Mouse (Mus musculus) heart, embryonic 11.5 days (tissue): ENCODE measurements around the gene Ttc7b. TPM values are rescaled to one million over a fixed set of nuclear protein-coding genes. Genes with fewer than 3 reads are reported as not detected.

Experiments used
- ATAC-seq: fragments of 200-750 bp; cut with Nextera tagmentation; replicated peaks from 2 replicates; pipeline ENCODE4 v1.8.0; 2017; ENCODE audit warnings: moderate library complexity; ENCODE audit not compliant: insufficient number of reproducible peaks, low FRiP score, low TSS enrichment
- H3K27ac ChIP-seq: fragments of 300-500 bp; sonication (generic); 2 replicates; pipeline ENCODE4 v1.5.1; 2014; ENCODE audit warnings: mild to moderate bottlenecking, low read depth, low read length
- H3K27me3 ChIP-seq: fragments of 300-500 bp; sonication (generic); 2 replicates; pipeline ENCODE4 v1.6.1; 2014; ENCODE audit warnings: mild to moderate bottlenecking, low read length, mixed read lengths; ENCODE audit not compliant: control insufficient read depth, insufficient read depth
- H3K36me3 ChIP-seq: fragments of 300-500 bp; sonication (generic); 2 replicates; pipeline ENCODE4 v1.6.1; 2014; ENCODE audit warnings: mild to moderate bottlenecking, low read length, moderate library complexity, mixed read lengths; ENCODE audit not compliant: control insufficient read depth, insufficient read depth
- H3K4me1 ChIP-seq: fragments of 300-500 bp; sonication (generic); 2 replicates; pipeline ENCODE4 v1.6.1; 2014; ENCODE audit warnings: low read length; ENCODE audit not compliant: control insufficient read depth, insufficient read depth
- H3K4me2 ChIP-seq: fragments of 300-500 bp; sonication (generic); 2 replicates; pipeline ENCODE4 v1.6.1; 2014; ENCODE audit warnings: mild to moderate bottlenecking, moderate library complexity
- H3K4me3 ChIP-seq: fragments of 300-500 bp; sonication (generic); 2 replicates; pipeline ENCODE4 v1.5.1; 2014; ENCODE audit warnings: low read depth, low read length
- H3K9ac ChIP-seq: fragments of 300-500 bp; sonication (generic); 2 replicates; pipeline ENCODE4 v1.6.1; 2014; ENCODE audit warnings: mild to moderate bottlenecking, low read depth, low read length, moderate library complexity
- H3K9me3 ChIP-seq: fragments of 300-500 bp; sonication (generic); replicated peaks from 2 replicates; pipeline ENCODE4 v1.6.1; 2016; ENCODE audit warnings: low read length; ENCODE audit not compliant: control insufficient read depth
- WGBS: fragments of 180-500 bp; shearing (Covaris S2); extraction: QIAGEN DNeasy Blood & Tissue Kit; methylation state at CpG from one replicate; pipeline ENCODE4 v1.1.7; 2014; ENCODE audit not compliant: insufficient replicate concordance; 5-methylcytosine and 5-hydroxymethylcytosine counted together
- polyA plus RNA-seq: library from polyadenylated mRNA; unstranded; fragments of >200 nt; fragmentation: Nextera tagmentation; extraction: Ambion mirVana; gene quantifications from 2 replicates; pipeline ENCODE4 v1.2.1, GENCODE M21; 2014

Ttc7b gene
- polyA plus RNA-seq, 1 experiment from 2014 or later: 11.4 TPM

DNA sequence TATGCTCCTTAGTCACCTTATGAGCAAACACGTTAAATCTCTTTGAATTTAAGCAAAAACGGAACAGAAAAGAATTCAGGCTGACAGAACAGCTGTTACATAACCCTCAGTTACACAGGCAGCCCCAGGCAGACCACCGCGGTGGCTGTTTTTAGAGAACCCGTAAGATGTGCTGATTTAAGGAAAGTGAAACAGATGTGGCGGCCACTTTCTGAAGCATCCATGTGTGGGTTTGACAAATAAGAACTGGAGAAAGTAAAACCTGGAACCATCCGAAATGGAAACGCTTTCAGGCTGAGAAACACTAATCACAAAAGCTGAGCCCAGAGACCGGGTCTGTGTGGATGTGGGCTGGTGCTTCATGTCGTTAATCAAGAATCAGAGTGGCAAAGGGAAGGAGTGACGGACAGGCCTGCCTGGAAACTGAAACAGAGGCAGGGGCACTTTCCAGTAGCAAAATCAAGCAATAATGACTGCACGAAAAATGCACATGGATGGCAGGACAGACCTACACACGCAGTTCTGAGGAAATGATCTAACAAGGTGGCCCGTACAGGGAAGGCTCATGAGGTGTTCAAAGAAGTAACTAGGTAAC is 139.8 kb downstream of the Ttc7b start:
- no peaks in the 10 kb centered on the region for H3K27me3 ChIP-seq
- no peaks in the 10 kb centered on the region for H3K9me3 ChIP-seq
- WGBS: 77% methylated on average over 14 of the region's 14 CpGs
- no peak overlapping the region for H3K27ac ChIP-seq
- no peak overlapping the region for H3K4me2 ChIP-seq
- ATAC-seq: no peak
- no peak overlapping the region for H3K4me3 ChIP-seq
- peaks cover 3% of the 10 kb centered on the region; the same call in 1 of the 2 replicates for H3K36me3 ChIP-seq
- H3K4me1 ChIP-seq: peaks cover 3% of the 10 kb centered on the region; the same call in 1 of the 2 replicates
- no peak overlapping the region for H3K9ac ChIP-seq

DNA sequence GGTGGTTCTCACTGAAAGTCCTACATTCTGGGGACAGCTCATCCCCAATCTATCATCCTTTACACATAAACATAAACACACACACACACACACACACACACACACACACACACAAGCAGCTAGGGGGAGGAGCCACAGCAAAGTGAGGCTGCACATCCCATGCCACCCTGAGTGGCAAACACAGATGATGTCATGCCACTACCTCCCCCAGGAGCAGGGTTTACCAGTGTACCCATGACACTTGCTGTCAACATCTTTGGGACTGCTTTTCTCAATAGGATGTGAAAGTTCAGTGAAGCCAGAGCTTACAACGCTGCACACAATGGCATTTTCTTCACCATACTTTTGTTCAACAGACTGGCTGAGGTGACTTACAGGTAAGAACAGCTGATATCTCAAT is 140.8 kb downstream of the Ttc7b start:
- Histone ChIP-seq H3K4me3 (no peak overlapping the region), H3K27ac (no peak overlapping the region), H3K27me3 (no peaks in the 10 kb centered on the region), H3K36me3 (peaks cover 3% of the 10 kb centered on the region; the same call in 1 of the 2 replicates), H3K4me2 (no peak overlapping the region), H3K4me1 (no peaks in the 10 kb centered on the region), H3K9me3 (no peaks in the 10 kb centered on the region), H3K9ac (no peak overlapping the region)
- WGBS: 83% methylated on average over 1 of the region's 1 CpGs
- no peak for ATAC-seq

DNA sequence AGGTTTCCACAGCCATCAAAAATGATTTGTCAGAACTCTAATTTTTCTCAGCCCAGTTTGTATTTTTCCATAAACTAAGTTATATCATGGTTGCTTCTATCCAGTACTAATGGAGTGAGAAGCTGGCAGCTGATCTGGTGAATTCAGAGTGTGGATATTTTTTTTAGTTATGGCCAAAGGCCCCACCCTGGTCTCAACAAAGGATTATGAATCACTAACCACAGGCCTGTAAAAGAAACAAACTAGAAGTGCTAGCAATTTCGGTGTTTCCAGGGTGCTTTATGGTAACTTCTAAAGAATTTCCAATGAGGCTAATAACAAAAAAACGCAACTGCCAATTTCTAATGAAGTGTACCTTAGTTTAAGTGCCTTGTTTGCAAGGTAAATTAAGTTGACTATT is 142.4 kb downstream of the Ttc7b start:
- 76% methylated on average over 2 of the region's 2 CpGs for WGBS
- no peak for ATAC-seq

DNA sequence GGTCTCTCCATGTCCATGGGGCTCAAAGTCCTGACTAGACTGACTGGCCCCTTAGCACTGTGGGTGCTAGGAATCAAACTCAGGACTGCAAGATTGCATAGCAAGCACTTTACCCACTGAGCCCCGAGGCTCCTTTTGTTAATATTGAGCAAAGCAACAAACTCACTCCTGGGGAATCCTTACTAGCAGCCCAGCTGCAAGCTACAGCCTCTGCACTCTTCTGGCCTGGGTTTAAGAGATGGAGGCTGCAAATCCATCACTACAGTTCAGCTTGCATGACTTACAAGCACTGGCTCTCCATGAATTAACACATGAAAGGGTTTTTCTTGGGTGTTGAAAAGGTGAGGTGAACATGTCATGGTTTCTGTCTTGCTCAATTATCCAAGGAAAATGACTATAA is 142.8 kb downstream of the Ttc7b start:
- Histone ChIP-seq H3K36me3 (peaks cover 3% of the 10 kb centered on the region; the same call in 1 of the 2 replicates), H3K9me3 (no peaks in the 10 kb centered on the region), H3K27me3 (no peaks in the 10 kb centered on the region), H3K4me3 (no peak overlapping the region), H3K27ac (no peak overlapping the region), H3K4me1 (no peaks in the 10 kb centered on the region), H3K9ac (no peak overlapping the region), H3K4me2 (no peak overlapping the region)
- ATAC-seq: no peak
- 61% methylated on average over 1 of the region's 1 CpGs for WGBS

More for the DNA sequence above, 142.4 kb downstream of the Ttc7b start:
- no peaks in the 10 kb centered on the region for H3K9me3 ChIP-seq
- H3K9ac ChIP-seq: no peak overlapping the region
- H3K27ac ChIP-seq: no peak overlapping the region
- H3K27me3 ChIP-seq: no peaks in the 10 kb centered on the region
- H3K4me3 ChIP-seq: no peak overlapping the region
- no peak overlapping the region for H3K4me2 ChIP-seq
- H3K4me1 ChIP-seq: no peaks in the 10 kb centered on the region
- peaks cover 3% of the 10 kb centered on the region; the same call in 1 of the 2 replicates for H3K36me3 ChIP-seq

DNA sequence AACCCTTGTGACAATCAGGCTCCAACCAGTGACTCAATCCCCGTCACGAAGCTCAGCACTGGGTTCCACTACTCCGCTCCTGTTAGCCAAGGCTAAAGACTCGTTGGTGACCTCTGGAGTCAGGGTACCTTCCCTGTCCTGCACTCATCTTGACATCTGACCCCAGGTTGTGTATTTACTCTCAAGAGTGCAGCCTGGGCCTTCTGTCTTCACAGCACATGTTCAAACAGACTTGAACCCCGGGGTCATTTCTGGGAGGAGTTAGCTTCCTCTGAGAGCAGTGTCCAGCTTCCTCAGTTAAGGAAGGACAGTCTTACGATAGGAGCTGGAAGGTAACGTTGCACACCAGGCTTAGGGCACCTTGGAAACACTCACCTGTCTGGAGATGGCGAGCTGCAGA is 144.8 kb downstream of the Ttc7b start:
- Histone ChIP-seq H3K9ac (no peak overlapping the region), H3K9me3 (no peaks in the 10 kb centered on the region), H3K36me3 (peaks cover 9% of the 10 kb centered on the region; the same call in 1 of the 2 replicates), H3K27ac (no peak overlapping the region), H3K27me3 (no peaks in the 10 kb centered on the region), H3K4me2 (no peak overlapping the region), H3K4me1 (no peaks in the 10 kb centered on the region), H3K4me3 (no peak overlapping the region)
- ATAC-seq: no peak
- 80% methylated on average over 8 of the region's 8 CpGs for WGBS

DNA sequence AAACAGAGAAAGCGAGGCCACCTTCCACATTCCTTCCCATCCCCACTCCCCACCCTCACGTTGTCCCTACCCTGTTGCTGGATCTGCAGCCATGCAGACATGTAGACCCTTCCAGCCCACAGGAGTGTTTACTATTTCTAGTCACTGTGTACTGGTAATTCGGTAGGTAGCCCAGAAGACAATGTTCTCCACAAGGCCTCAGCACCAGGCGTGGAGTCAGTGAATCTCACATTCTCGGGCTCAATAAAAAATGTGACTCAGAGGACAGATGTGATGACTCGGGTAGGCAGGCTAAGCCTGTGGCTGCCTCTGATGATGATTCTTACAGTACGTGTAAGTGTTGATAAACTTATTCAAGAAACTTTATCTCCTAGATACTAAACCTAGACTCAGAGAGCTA is 147.8 kb downstream of the Ttc7b start:
- WGBS: 73% methylated on average over 7 of the region's 7 CpGs
- Histone ChIP-seq H3K9me3 (no peaks in the 10 kb centered on the region), H3K27ac (no peak overlapping the region), H3K36me3 (peaks cover 16% of the 10 kb centered on the region), H3K4me1 (no peaks in the 10 kb centered on the region), H3K9ac (no peak overlapping the region), H3K27me3 (no peaks in the 10 kb centered on the region), H3K4me3 (no peak overlapping the region), H3K4me2 (no peak overlapping the region)
- ATAC-seq: no peak

DNA sequence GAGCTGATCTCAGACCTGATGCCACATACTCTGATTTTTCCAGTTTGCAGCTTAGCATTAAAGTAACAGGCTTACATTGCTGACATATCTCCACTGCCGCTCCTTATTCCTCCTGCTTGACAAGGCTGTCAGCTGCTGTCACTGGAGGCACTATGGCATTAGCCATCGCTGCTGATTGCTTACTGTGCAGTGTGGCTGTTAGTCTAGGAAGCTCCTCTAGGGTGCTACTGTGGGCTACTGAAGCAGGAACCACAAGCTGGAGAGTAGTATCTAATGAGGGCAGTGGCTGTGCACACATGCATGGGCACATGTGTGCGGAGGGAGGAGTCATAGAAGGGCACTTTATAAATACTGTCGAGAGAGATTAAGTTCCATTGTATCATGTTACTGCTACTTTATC is 148.6 kb downstream of the Ttc7b start:
- H3K36me3 ChIP-seq: peaks cover 16% of the 10 kb centered on the region
- ATAC-seq: no peak
- no peak overlapping the region for H3K4me3 ChIP-seq

DNA sequence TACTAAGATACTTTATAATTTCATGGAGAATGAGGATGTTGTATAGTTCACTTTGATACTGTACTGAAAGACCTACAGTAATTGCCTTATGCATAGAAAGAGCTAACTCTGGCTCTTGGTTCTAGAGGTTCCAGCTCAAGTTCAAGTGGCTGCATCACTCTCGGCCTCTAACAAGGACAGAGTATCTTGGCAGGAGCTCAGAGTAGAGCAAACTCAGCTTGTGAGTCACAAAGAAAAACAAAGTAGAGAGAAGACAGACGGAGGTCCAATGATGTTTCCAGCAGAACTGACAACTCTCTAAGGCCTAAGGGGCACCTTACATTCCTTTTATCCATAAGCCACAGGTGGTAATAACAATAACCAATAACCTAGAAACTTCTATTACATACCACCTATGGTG is 150.8 kb downstream of the Ttc7b start:
- H3K4me1 ChIP-seq: no peaks in the 10 kb centered on the region
- ATAC-seq: no peak
- H3K27me3 ChIP-seq: no peaks in the 10 kb centered on the region
- no peaks in the 10 kb centered on the region for H3K9me3 ChIP-seq
- no peak overlapping the region for H3K27ac ChIP-seq
- no peak overlapping the region for H3K9ac ChIP-seq
- H3K4me3 ChIP-seq: no peak overlapping the region
- H3K4me2 ChIP-seq: no peak overlapping the region
- H3K36me3 ChIP-seq: peaks cover 13% of the 10 kb centered on the region
- 78% methylated on average over 2 of the region's 2 CpGs for WGBS

More for the DNA sequence above, 148.6 kb downstream of the Ttc7b start:
- Histone ChIP-seq H3K4me1 (no peaks in the 10 kb centered on the region), H3K27me3 (no peaks in the 10 kb centered on the region), H3K4me2 (no peak overlapping the region), H3K9me3 (no peaks in the 10 kb centered on the region), H3K27ac (no peak overlapping the region), H3K9ac (no peak overlapping the region)
- 72% methylated on average over 4 of the region's 4 CpGs for WGBS

DNA sequence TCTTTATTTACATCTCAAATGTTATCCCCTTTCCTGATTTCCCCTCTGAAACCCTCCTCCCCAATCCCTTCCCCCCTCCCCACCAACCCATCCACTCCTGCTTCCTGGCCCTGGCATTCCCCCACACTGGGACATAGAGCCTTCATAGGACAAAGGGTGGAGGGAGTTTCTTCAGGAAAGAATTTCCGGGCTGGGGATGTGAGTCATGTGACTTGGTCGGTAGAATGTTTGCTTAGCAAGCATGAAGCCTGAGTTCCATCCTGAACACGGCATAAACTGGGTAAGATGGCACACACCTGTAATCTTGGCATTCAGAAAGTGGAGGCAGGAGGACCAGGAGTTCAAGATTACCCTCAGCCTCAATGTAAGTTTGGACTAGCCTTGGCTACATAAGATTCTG is 151.4 kb downstream of the Ttc7b start:
- 42% methylated on average over 3 of the region's 3 CpGs for WGBS
- H3K9me3 ChIP-seq: no peaks in the 10 kb centered on the region
- H3K9ac ChIP-seq: no peak overlapping the region
- no peaks in the 10 kb centered on the region for H3K4me1 ChIP-seq
- H3K4me3 ChIP-seq: no peak overlapping the region
- no peak for ATAC-seq
- peaks cover 13% of the 10 kb centered on the region for H3K36me3 ChIP-seq
- no peaks in the 10 kb centered on the region for H3K27me3 ChIP-seq
- H3K4me2 ChIP-seq: no peak overlapping the region
- no peak overlapping the region for H3K27ac ChIP-seq
